Mouse (Mus musculus): ENCODE results near the gene Spop.

DNA sequence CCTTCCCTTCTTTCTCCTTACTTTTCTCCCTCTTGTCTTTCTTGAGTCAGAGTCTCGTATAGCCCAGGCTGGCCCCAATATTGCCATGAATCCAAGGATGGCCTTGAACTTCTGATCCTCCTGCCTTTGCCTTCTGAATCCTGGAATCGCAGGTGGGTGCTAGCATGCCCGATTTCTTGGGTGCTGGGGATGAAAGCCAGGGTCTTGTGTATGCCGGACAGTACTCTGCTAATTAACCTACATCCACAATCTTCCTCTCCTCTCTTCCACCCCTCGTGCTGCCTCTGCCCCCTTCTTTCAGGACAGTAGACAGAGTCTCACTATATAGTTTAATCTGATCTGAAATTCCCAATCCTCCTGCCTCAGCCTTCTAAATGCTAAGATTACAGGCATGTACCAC, 12.3 kb upstream of the Spop start:
- TF ChIP-seq EP300 (optimal IDR thresholded peaks at IDR 0.05): no peak
- TF ChIP-seq CTCF (IDR thresholded peaks at IDR 0.05; ENCODE audit: low read depth): no peak
